Mouse (Mus musculus) cerebellum, adult 2 months (tissue): ENCODE data around the gene Sun3. TPM values are rescaled to one million over a fixed set of nuclear protein-coding genes. Genes with fewer than 3 reads are reported as not detected.

Experiments
- DNase-seq, 2 experiments: peaks; one replicate each; pipeline ENCODE4 v3.0.0; 2021
- H3K27ac ChIP-seq: fragments of 200-500 bp; 2 replicates; pipeline ENCODE4 v1.5.1; 2012; ENCODE audit warnings: low read length, control low read depth, inconsistent platforms; ENCODE audit not compliant: insufficient read depth
- H3K27me3 ChIP-seq: fragments of 200-500 bp; 2 replicates; pipeline ENCODE4 v1.6.1; 2012; ENCODE audit warnings: inconsistent platforms, mild to moderate bottlenecking, low read length, moderate library complexity; ENCODE audit not compliant: control insufficient read depth, insufficient read depth
- H3K4me1 ChIP-seq: fragments of 200-500 bp; 2 replicates; pipeline ENCODE4 v1.6.1; 2011; ENCODE audit warnings: low read length; ENCODE audit not compliant: control insufficient read depth, insufficient read depth
- H3K4me3 ChIP-seq: fragments of 200-500 bp; replicated peaks from 2 replicates; pipeline ENCODE3; 2011; ENCODE audit warnings: mild to moderate bottlenecking, low read depth, low read length, control low read depth; ENCODE audit not compliant: insufficient read depth
- CTCF ChIP-seq: fragments of 200-500 bp; IDR thresholded peaks from 2 replicates; pipeline ENCODE4 v1.5.1; 2011; ENCODE audit warnings: low read depth, mild to moderate bottlenecking, control low read depth, low read length, moderate library complexity, borderline replicate concordance; ENCODE audit not compliant: insufficient read depth
- POLR2A ChIP-seq: fragments of 200-500 bp; IDR thresholded peaks from 2 replicates; pipeline ENCODE4 v1.6.1; 2011; ENCODE audit warnings: low read length, control low read depth, borderline replicate concordance; ENCODE audit not compliant: insufficient read depth
- WGBS: fragments of 180-500 bp; shearing (Covaris S2); methylation state at CpG from one replicate; pipeline ENCODE4 v1.1.7; 2018; 5-methylcytosine and 5-hydroxymethylcytosine counted together
- polyA plus RNA-seq: library from polyadenylated mRNA; depleted of rRNA; stranded (reverse); fragments of >200 nt; gene quantifications from 2 replicates; pipeline ENCODE4 v1.2.3, GENCODE M21; 2012

The Sun3 gene
- polyA plus RNA-seq, 1 experiment: not detected

GRCm38 (mm10) chr11:9011348-9011747 lies 37.4 kb downstream of the Sun3 start:
- Histone ChIP-seq H3K4me3 (peak overlapping the region; percentile 72), H3K27me3 (no peaks in the 10 kb centered on the region), H3K4me1 (no peaks in the 10 kb centered on the region), H3K27ac (no peak overlapping the region)
- DNase-seq: no peak
- WGBS: 8% methylated on average over 3 of the region's 3 CpGs
- TF ChIP-seq CTCF (no peak), POLR2A (no peak)

- Histone ChIP-seq H3K4me3 (peak within 1 kb of the TSS; percentile 72), H3K4me1 (no peaks in the 10 kb centered on the region), H3K27me3 (no peaks in the 10 kb centered on the region), H3K27ac (peak within 1 kb of the TSS; percentile 26; the same call in 1 of the 2 replicates)
- TF ChIP-seq POLR2A (peak; percentile 72; the same call in 1 of the 2 replicates), CTCF (no peak)
- DNase-seq: peak; percentile 89 to 93
- WGBS: under 1% methylated on average over 43 of the region's 43 CpGs
These were observed 37.9 kb downstream of the Sun3 start, which contains the start of gene Hus1 for GRCm38 (mm10) chr11:9010853-9011339. Gene Hus1 (minus strand): TSS chr11:9011191.

- DNase-seq: no peak
- peak overlapping the region; percentile 72 for H3K4me3 ChIP-seq
- H3K4me1 ChIP-seq: no peaks in the 10 kb centered on the region
- no peak for TF ChIP-seq CTCF
- no peak for TF ChIP-seq POLR2A
- no peaks in the 10 kb centered on the region for H3K27me3 ChIP-seq
- WGBS: under 1% methylated on average over 7 of the region's 7 CpGs
- H3K27ac ChIP-seq: peak overlapping the region; percentile 26; the same call in 1 of the 2 replicates
These were observed 38.4 kb downstream of the Sun3 start for GRCm38 (mm10) chr11:9010416-9010815.

GRCm38 (mm10) chr11:9008761-9009160 lies 40.0 kb downstream of the Sun3 start:
- no peaks in the 10 kb centered on the region for H3K27me3 ChIP-seq
- TF ChIP-seq CTCF (no peak), POLR2A (no peak)

GRCm38 (mm10) chr11:8988084-8988483 lies 60.7 kb downstream of the Sun3 start:
- TF ChIP-seq POLR2A: no peak
- no peak for TF ChIP-seq CTCF
- Histone ChIP-seq H3K27ac (no peak overlapping the region), H3K4me1 (no peaks in the 10 kb centered on the region), H3K27me3 (no peaks in the 10 kb centered on the region), H3K4me3 (no peak overlapping the region)
- no peak for DNase-seq
- WGBS: 78% methylated on average over 4 of the region's 4 CpGs

More at GRCm38 (mm10) chr11:9008761-9009160, 40.0 kb downstream of the Sun3 start:
- Histone ChIP-seq H3K4me1 (no peaks in the 10 kb centered on the region), H3K4me3 (no peak overlapping the region), H3K27ac (no peak overlapping the region)
- no peak for DNase-seq
- WGBS: 96% methylated on average over 5 of the region's 5 CpGs

GRCm38 (mm10) chr11:8986058-8986457 lies 62.7 kb downstream of the Sun3 start:
- H3K4me1 ChIP-seq: no peaks in the 10 kb centered on the region
- H3K27ac ChIP-seq: no peak overlapping the region
- no peak overlapping the region for H3K4me3 ChIP-seq
- H3K27me3 ChIP-seq: no peaks in the 10 kb centered on the region
- TF ChIP-seq CTCF (no peak), POLR2A (no peak)
- no peak for DNase-seq

- Histone ChIP-seq H3K27ac (no peak overlapping the region), H3K4me1 (peaks cover 2% of the 10 kb centered on the region; the same call in 1 of the 2 replicates), H3K4me3 (no peak overlapping the region), H3K27me3 (no peaks in the 10 kb centered on the region)
- DNase-seq: peak; percentile 49 to 66
- WGBS: 39% methylated on average over 6 of the region's 6 CpGs
- TF ChIP-seq POLR2A (no peak), CTCF (peak; percentile 66; the same call in 1 of the 2 replicates)
These were observed 65.4 kb downstream of the Sun3 start for GRCm38 (mm10) chr11:8983237-8983861.

- DNase-seq: no peak
- H3K27me3 ChIP-seq: no peaks in the 10 kb centered on the region
- no peak overlapping the region for H3K4me3 ChIP-seq
- no peak for TF ChIP-seq CTCF
- no peak for TF ChIP-seq POLR2A
- H3K4me1 ChIP-seq: peaks cover 2% of the 10 kb centered on the region; the same call in 1 of the 2 replicates
- WGBS: 91% methylated on average over 4 of the region's 4 CpGs
- no peak overlapping the region for H3K27ac ChIP-seq
These were observed 70.6 kb downstream of the Sun3 start for GRCm38 (mm10) chr11:8978154-8978553.
